ENCODE assay signal across 10 mouse cellular contexts in genomic region chr8:85007686-85008085, GRCm38 (mm10). TPM values are rescaled to one million over a fixed set of nuclear protein-coding genes. Genes with fewer than 3 reads are reported as not detected.
A peak's percentile ranks its signal among the peaks of the same experiment; 100 is the strongest.
DNase-seq lines count a peak whose midpoint lies in the region; ATAC-seq and TF ChIP-seq lines count a peak whose summit lies in the region.
"Had no signal": no experiment of that assay in that cellular context is flagged by ENCODE, and none has a peak within 500 bp of the region (broad histone marks: within the 10 kb centered on the region; RNA-seq: fewer than 3 reads in every experiment).

No protein-coding gene starts in this region.

- no peak for ATAC-seq in liver, embryonic 14.5 days (ENCODE audit: insufficient read depth)

- H3K36me3 ChIP-seq in liver, embryonic 14.5 days (replicated peaks; ENCODE audit: control insufficient read depth, insufficient read depth, low read depth): no peaks in the 10 kb centered on the region

- H3K9ac ChIP-seq in liver, embryonic 14.5 days (replicated peaks): no peak overlapping the region

- H3K27ac ChIP-seq in liver, embryonic 14.5 days: no peak overlapping the region

- H3K27me3 ChIP-seq in liver, embryonic 14.5 days (ENCODE audit: control insufficient read depth, insufficient read depth, low read length): peaks cover 29% of the 10 kb centered on the region

- H3K4me2 ChIP-seq in liver, embryonic 14.5 days (ENCODE audit: low read depth): no peak overlapping the region

- TF ChIP-seq EP300 in liver, embryonic 14.5 days (IDR thresholded peaks at IDR 0.05; ENCODE audit: low read depth): no peak

- WGBS in liver, embryonic 14.5 days (ENCODE audit: insufficient replicate concordance): 24% methylated on average over 23 of the region's 25 CpGs

- no peaks in the 10 kb centered on the region for H3K9me3 ChIP-seq in liver, embryonic 14.5 days (ENCODE audit: control insufficient read depth, low read length)

- no peak overlapping the region for H3K4me3 ChIP-seq in liver, embryonic 14.5 days (ENCODE audit: insufficient read depth in 1 of 2, low read depth in 2 of 2, low read length in 2 of 2)
- H3K4me3 ChIP-seq: erythroblast, embryonic 14.5 days had no signal

- intact Hi-C loops in gastrocnemius, postnatal 14 days (cut with DNase I; ENCODE audit: low total_unique reads): no loop called here

- peak; percentile 52 for DNase-seq in gastrocnemius, postnatal 14 days
- DNase-seq in gastrocnemius, adult 18-20 months (ENCODE audit: low spot score): no peak
- peak; percentile 43 for DNase-seq in urinary bladder, postnatal 25 days (ENCODE audit: low spot score)
- DNase-seq in urinary bladder, adult 18-20 months (ENCODE audit: low spot score in 2 of 2): no peak
- no peak for DNase-seq in liver, embryonic 14.5 days (ENCODE audit: low read depth in 3 of 3, low spot score in 3 of 3)
- peak; percentile 79 for DNase-seq in testis, postnatal 14 days (ENCODE audit: low spot score)
- no peak for DNase-seq in right cerebral cortex, postnatal 25 days
- no peak for DNase-seq in right cerebral cortex, postnatal 14 days

- no peaks in the 10 kb centered on the region for H3K4me1 ChIP-seq in liver, embryonic 14.5 days (replicated peaks; ENCODE audit: control insufficient read depth in 2 of 2, insufficient read depth in 2 of 2, low read length in 1 of 2)

- TF ChIP-seq CTCF in liver, embryonic 14.5 days (IDR thresholded peaks at IDR 0.05; ENCODE audit: low read depth): peak; percentile 86

RNA-seq across cellular contexts. Expression of gene Best2, which starts 6.6 kb away (rescaled TPM):
- total RNA-seq in gastrocnemius, postnatal 14 days (2021): not detected
- not detected for total RNA-seq in gastrocnemius, adult 18-20 months (2021)
- polyA plus RNA-seq in liver, embryonic 14.5 days (2012; rRNA removed): 0.02 TPM in 1 of 2 replicates, not detected in the other
- polyA plus RNA-seq in liver, embryonic 14.5 days (2014; fragmentation: Nextera tagmentation; extraction: Ambion mirVana): not detected in 2 replicates
- polyA plus RNA-seq: erythroblast, embryonic 14.5 days; lung, embryonic 16.5 days had no signal

RNA-seq across cellular contexts. Expression of gene Hook2, which starts 17.3 kb away (rescaled TPM):
- 1 to 10 TPM; 1.4 to 1.5 TPM for total RNA-seq in gastrocnemius, postnatal 14 days (2021)
- total RNA-seq in gastrocnemius, adult 18-20 months (2021): 1 to 10 TPM; 2.1 to 2.7 TPM
- 2.3 and 4.3 TPM in 2 replicates for polyA plus RNA-seq in liver, embryonic 14.5 days (2012; rRNA removed)
- 3.2 and 4.3 TPM in 2 replicates for polyA plus RNA-seq in liver, embryonic 14.5 days (2014; fragmentation: Nextera tagmentation; extraction: Ambion mirVana)

RNA-seq across cellular contexts. Expression of gene Asna1, which starts 17.4 kb away (rescaled TPM):
- total RNA-seq in gastrocnemius, postnatal 14 days (2021): 10 to 100 TPM; 44.3 to 44.9 TPM
- total RNA-seq in gastrocnemius, adult 18-20 months (2021): 10 to 100 TPM; 53.6 to 58.0 TPM
- 83.4 and 85.3 TPM in 2 replicates for polyA plus RNA-seq in liver, embryonic 14.5 days (2012; rRNA removed)
- 56.9 and 58.8 TPM in 2 replicates for polyA plus RNA-seq in liver, embryonic 14.5 days (2014; fragmentation: Nextera tagmentation; extraction: Ambion mirVana)

RNA-seq across cellular contexts. Expression of gene Trir, which starts 18.9 kb away (rescaled TPM):
- total RNA-seq in gastrocnemius, postnatal 14 days (2021): 10 to 100 TPM; 77.5 to 92.1 TPM
- 10 to 100 TPM; 70.4 to 78.8 TPM for total RNA-seq in gastrocnemius, adult 18-20 months (2021)
- 74.0 and 100 TPM in 2 replicates for polyA plus RNA-seq in liver, embryonic 14.5 days (2012; rRNA removed)
- 84.4 and 89.3 TPM in 2 replicates for polyA plus RNA-seq in liver, embryonic 14.5 days (2014; fragmentation: Nextera tagmentation; extraction: Ambion mirVana)

RNA-seq across cellular contexts. Expression of gene Tnpo2, which starts 29.0 kb away (rescaled TPM):
- total RNA-seq in gastrocnemius, postnatal 14 days (2021): 10 to 100 TPM; 24.6 to 27.9 TPM
- 10 to 100 TPM; 27.6 to 35.4 TPM for total RNA-seq in gastrocnemius, adult 18-20 months (2021)
- 24.8 and 25.2 TPM in 2 replicates for polyA plus RNA-seq in liver, embryonic 14.5 days (2012; rRNA removed)
- 9.9 and 10.2 TPM in 2 replicates for polyA plus RNA-seq in liver, embryonic 14.5 days (2014; fragmentation: Nextera tagmentation; extraction: Ambion mirVana)

Comparison
In these comparisons a context has a peak if more than half of its experiments do, and no peak if none do; other contexts are left out.
1. DNase-seq: peak in gastrocnemius, postnatal 14 days (single experiment), urinary bladder, postnatal 25 days (single experiment) and testis, postnatal 14 days (single experiment); none in gastrocnemius, adult 18-20 months (single experiment), urinary bladder, adult 18-20 months (0 of 2), liver, embryonic 14.5 days (0 of 3), right cerebral cortex, postnatal 25 days (single experiment) and right cerebral cortex, postnatal 14 days (single experiment).